Mouse (Mus musculus): ENCODE data around the gene Prkg2. TPM values are rescaled to one million over a fixed set of nuclear protein-coding genes. Genes with fewer than 3 reads are reported as not detected.

Gene Prkg2
- polyA plus RNA-seq, 1 experiment from 2014 or later, result 3.0 TPM

GRCm38 (mm10) chr5:99031551-99032149, 5.5 kb downstream of the Prkg2 start:
- Histone ChIP-seq H3K36me3 (ENCODE audit: control insufficient read depth, insufficient read depth, low read length) (no peaks in the 10 kb centered on the region), H3K9me3 (ENCODE audit: control insufficient read depth, low read length) (peaks cover 6% of the 10 kb centered on the region; the same call in 1 of the 2 replicates), H3K9ac (ENCODE audit: low read depth, low read length) (no peak overlapping the region), H3K4me2 (ENCODE audit: low read depth, low read length) (no peak overlapping the region), H3K4me1 (ENCODE audit: control insufficient read depth, insufficient read depth, low read length) (0 out of 2 replicates have a peak, but pooled peaks cover 4% of the 10 kb centered on the region), H3K4me3 (ENCODE audit: low read depth, low read length) (no peak overlapping the region), H3K27me3 (replicated peaks; ENCODE audit: control insufficient read depth, insufficient read depth, low read length) (peaks cover 7% of the 10 kb centered on the region; the same call in 1 of the 2 replicates), H3K27ac (replicated peaks; ENCODE audit: low read depth, low read length) (no peak overlapping the region)
- no peak for ATAC-seq (ENCODE audit: low read depth)
- no peak for DNase-seq (ENCODE audit: low spot score)
- 83% methylated on average over 6 of the region's 6 CpGs for WGBS

GRCm38 (mm10) chr5:99026343-99026742, 10.8 kb downstream of the Prkg2 start:
- DNase-seq (ENCODE audit: low spot score), result no peak
- H3K9ac ChIP-seq (ENCODE audit: low read depth, low read length), result no peak overlapping the region
- H3K9me3 ChIP-seq (ENCODE audit: control insufficient read depth, low read length), result peaks cover 9% of the 10 kb centered on the region
- H3K4me1 ChIP-seq (ENCODE audit: control insufficient read depth, insufficient read depth, low read length), result no peaks in the 10 kb centered on the region
- H3K4me2 ChIP-seq (ENCODE audit: low read depth, low read length), result no peak overlapping the region
- ATAC-seq (ENCODE audit: low read depth), result no peak
- H3K4me3 ChIP-seq (ENCODE audit: low read depth, low read length), result no peak overlapping the region
- H3K27ac ChIP-seq (replicated peaks; ENCODE audit: low read depth, low read length), result no peak overlapping the region
- WGBS, result 72% methylated on average over 3 of the region's 3 CpGs
- no peaks in the 10 kb centered on the region for H3K36me3 ChIP-seq (ENCODE audit: control insufficient read depth, insufficient read depth, low read length)
- H3K27me3 ChIP-seq (replicated peaks; ENCODE audit: control insufficient read depth, insufficient read depth, low read length), result no peaks in the 10 kb centered on the region

GRCm38 (mm10) chr5:99019709-99020108, 17.4 kb downstream of the Prkg2 start:
- Histone ChIP-seq H3K4me2 (ENCODE audit: low read depth, low read length) (no peak overlapping the region), H3K4me1 (ENCODE audit: control insufficient read depth, insufficient read depth, low read length) (no peaks in the 10 kb centered on the region), H3K4me3 (ENCODE audit: low read depth, low read length) (no peak overlapping the region), H3K27me3 (replicated peaks; ENCODE audit: control insufficient read depth, insufficient read depth, low read length) (no peaks in the 10 kb centered on the region), H3K9me3 (ENCODE audit: control insufficient read depth, low read length) (no peaks in the 10 kb centered on the region), H3K27ac (replicated peaks; ENCODE audit: low read depth, low read length) (no peak overlapping the region), H3K36me3 (ENCODE audit: control insufficient read depth, insufficient read depth, low read length) (no peaks in the 10 kb centered on the region), H3K9ac (ENCODE audit: low read depth, low read length) (no peak overlapping the region)
- ATAC-seq (ENCODE audit: low read depth) (no peak), DNase-seq (ENCODE audit: low spot score) (no peak)
- 72% methylated on average over 6 of the region's 6 CpGs for WGBS

- H3K36me3 ChIP-seq (ENCODE audit: control insufficient read depth, insufficient read depth, low read length), result no peaks in the 10 kb centered on the region
- H3K4me3 ChIP-seq (ENCODE audit: low read depth, low read length), result no peak overlapping the region
- DNase-seq (ENCODE audit: low spot score) (no peak), ATAC-seq (ENCODE audit: low read depth) (no peak)
- H3K4me1 ChIP-seq (ENCODE audit: control insufficient read depth, insufficient read depth, low read length), result no peaks in the 10 kb centered on the region
- H3K27me3 ChIP-seq (replicated peaks; ENCODE audit: control insufficient read depth, insufficient read depth, low read length), result no peaks in the 10 kb centered on the region
- WGBS, result 59% methylated on average over 3 of the region's 3 CpGs
- no peaks in the 10 kb centered on the region for H3K9me3 ChIP-seq (ENCODE audit: control insufficient read depth, low read length)
- H3K4me2 ChIP-seq (ENCODE audit: low read depth, low read length), result no peak overlapping the region
- no peak overlapping the region for H3K27ac ChIP-seq (replicated peaks; ENCODE audit: low read depth, low read length)
- no peak overlapping the region for H3K9ac ChIP-seq (ENCODE audit: low read depth, low read length)
Observed at GRCm38 (mm10) chr5:99015140-99015539, 22.0 kb downstream of the Prkg2 start.

GRCm38 (mm10) chr5:99010448-99011151, 26.6 kb downstream of the Prkg2 start:
- no peak for ATAC-seq (ENCODE audit: low read depth)
- Histone ChIP-seq H3K9ac (ENCODE audit: low read depth, low read length) (no peak overlapping the region), H3K9me3 (ENCODE audit: control insufficient read depth, low read length) (no peaks in the 10 kb centered on the region), H3K4me2 (ENCODE audit: low read depth, low read length) (no peak overlapping the region), H3K27ac (replicated peaks; ENCODE audit: low read depth, low read length) (no peak overlapping the region), H3K4me1 (ENCODE audit: control insufficient read depth, insufficient read depth, low read length) (no peaks in the 10 kb centered on the region), H3K4me3 (ENCODE audit: low read depth, low read length) (no peak overlapping the region), H3K27me3 (replicated peaks; ENCODE audit: control insufficient read depth, insufficient read depth, low read length) (no peaks in the 10 kb centered on the region), H3K36me3 (ENCODE audit: control insufficient read depth, insufficient read depth, low read length) (no peaks in the 10 kb centered on the region)
- 81% methylated on average over 14 of the region's 14 CpGs for WGBS
- no peak for DNase-seq (ENCODE audit: low spot score)

GRCm38 (mm10) chr5:98998104-98998503, 39.0 kb downstream of the Prkg2 start:
- 61% methylated on average over 4 of the region's 4 CpGs for WGBS
- Histone ChIP-seq H3K27me3 (replicated peaks; ENCODE audit: control insufficient read depth, insufficient read depth, low read length) (no peaks in the 10 kb centered on the region), H3K4me3 (ENCODE audit: low read depth, low read length) (no peak overlapping the region), H3K4me2 (ENCODE audit: low read depth, low read length) (no peak overlapping the region), H3K27ac (replicated peaks; ENCODE audit: low read depth, low read length) (no peak overlapping the region), H3K9ac (ENCODE audit: low read depth, low read length) (no peak overlapping the region), H3K4me1 (ENCODE audit: control insufficient read depth, insufficient read depth, low read length) (no peaks in the 10 kb centered on the region), H3K36me3 (ENCODE audit: control insufficient read depth, insufficient read depth, low read length) (no peaks in the 10 kb centered on the region), H3K9me3 (ENCODE audit: control insufficient read depth, low read length) (no peaks in the 10 kb centered on the region)
- DNase-seq (ENCODE audit: low spot score), result no peak
- ATAC-seq (ENCODE audit: low read depth), result no peak

GRCm38 (mm10) chr5:98995767-98996166, 41.4 kb downstream of the Prkg2 start:
- H3K9me3 ChIP-seq (ENCODE audit: control insufficient read depth, low read length), result no peaks in the 10 kb centered on the region
- H3K36me3 ChIP-seq (ENCODE audit: control insufficient read depth, insufficient read depth, low read length), result no peaks in the 10 kb centered on the region
- no peak for ATAC-seq (ENCODE audit: low read depth)
- no peak for DNase-seq (ENCODE audit: low spot score)
- H3K27ac ChIP-seq (replicated peaks; ENCODE audit: low read depth, low read length), result no peak overlapping the region
- H3K4me3 ChIP-seq (ENCODE audit: low read depth, low read length), result no peak overlapping the region
- H3K4me1 ChIP-seq (ENCODE audit: control insufficient read depth, insufficient read depth, low read length), result no peaks in the 10 kb centered on the region
- H3K9ac ChIP-seq (ENCODE audit: low read depth, low read length), result no peak overlapping the region
- H3K4me2 ChIP-seq (ENCODE audit: low read depth, low read length), result no peak overlapping the region
- no peaks in the 10 kb centered on the region for H3K27me3 ChIP-seq (replicated peaks; ENCODE audit: control insufficient read depth, insufficient read depth, low read length)
- WGBS, result 57% methylated on average over 4 of the region's 4 CpGs

- ATAC-seq (ENCODE audit: low read depth) (no peak), DNase-seq (ENCODE audit: low spot score) (no peak)
- Histone ChIP-seq H3K27ac (replicated peaks; ENCODE audit: low read depth, low read length) (no peak overlapping the region), H3K4me1 (ENCODE audit: control insufficient read depth, insufficient read depth, low read length) (0 out of 2 replicates have a peak, but pooled peaks cover 4% of the 10 kb centered on the region), H3K27me3 (replicated peaks; ENCODE audit: control insufficient read depth, insufficient read depth, low read length) (no peaks in the 10 kb centered on the region), H3K9me3 (ENCODE audit: control insufficient read depth, low read length) (no peaks in the 10 kb centered on the region), H3K9ac (ENCODE audit: low read depth, low read length) (no peak overlapping the region), H3K4me3 (ENCODE audit: low read depth, low read length) (no peak overlapping the region), H3K36me3 (ENCODE audit: control insufficient read depth, insufficient read depth, low read length) (no peaks in the 10 kb centered on the region), H3K4me2 (ENCODE audit: low read depth, low read length) (no peak overlapping the region)
- whole genome bisulfite sequencing, result 81% methylated on average over 4 of the region's 4 CpGs
Observed at GRCm38 (mm10) chr5:98991600-98991999, 45.6 kb downstream of the Prkg2 start.

- H3K27me3 ChIP-seq (replicated peaks; ENCODE audit: control insufficient read depth, insufficient read depth, low read length), result no peaks in the 10 kb centered on the region
- H3K4me1 ChIP-seq (ENCODE audit: control insufficient read depth, insufficient read depth, low read length), result 0 out of 2 replicates have a peak, but pooled peaks cover 4% of the 10 kb centered on the region
- no peak overlapping the region for H3K9ac ChIP-seq (ENCODE audit: low read depth, low read length)
- H3K4me2 ChIP-seq (ENCODE audit: low read depth, low read length), result no peak overlapping the region
- DNase-seq (ENCODE audit: low spot score) (no peak), ATAC-seq (ENCODE audit: low read depth) (no peak)
- no peaks in the 10 kb centered on the region for H3K9me3 ChIP-seq (ENCODE audit: control insufficient read depth, low read length)
- no peak overlapping the region for H3K4me3 ChIP-seq (ENCODE audit: low read depth, low read length)
- no peaks in the 10 kb centered on the region for H3K36me3 ChIP-seq (ENCODE audit: control insufficient read depth, insufficient read depth, low read length)
- 33% methylated on average over 1 of the region's 1 CpGs for WGBS
- no peak overlapping the region for H3K27ac ChIP-seq (replicated peaks; ENCODE audit: low read depth, low read length)
Observed at GRCm38 (mm10) chr5:98987634-98988033, 49.5 kb downstream of the Prkg2 start.

Measured in embryonic facial prominence, embryonic 14.5 days (tissue).